Mouse (Mus musculus): ENCODE data around the gene Sipa1l2.
"Not testable (repeated sequence)": the region's sequence is repeated elsewhere in the genome, so short reads cannot be mapped to it uniquely, and the experiment has no call there.

GRCm38 (mm10) chr8:125520308-125520707 lies 49.3 kb downstream of the Sipa1l2 start:
- not testable (repeated sequence) for TF ChIP-seq USF1 (IDR thresholded peaks at IDR 0.05; ENCODE audit: low read depth); CTCF (IDR thresholded peaks at IDR 0.05; ENCODE audit: control insufficient read depth, insufficient read depth, insufficient read length); MYOG (IDR thresholded peaks at IDR 0.05; ENCODE audit: control insufficient read depth, extremely low read depth, insufficient read length); MAX (IDR thresholded peaks at IDR 0.05)
